In the genomic region with DNA sequence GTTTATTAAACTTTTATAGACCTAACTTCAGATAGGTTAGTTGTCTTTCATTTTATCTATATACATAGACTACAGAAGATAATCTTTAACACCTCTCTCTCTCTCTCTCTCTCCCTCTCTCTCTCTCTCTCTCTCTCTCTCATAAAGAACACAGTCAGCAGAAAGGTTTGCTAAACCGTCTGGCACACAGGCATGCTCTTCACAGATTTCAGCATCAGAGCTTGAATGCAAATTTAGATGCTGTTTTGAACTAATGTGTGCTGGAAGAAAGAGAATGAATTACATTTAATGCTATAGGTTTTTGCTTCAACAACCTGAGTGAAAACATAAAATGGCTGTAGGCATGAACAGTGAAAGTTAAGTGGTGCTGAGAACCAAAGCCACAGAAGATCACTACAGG, we compare ENCODE assay signal across 21 mouse cellular contexts.
DNase-seq lines count a peak whose midpoint lies in the region; ATAC-seq and TF ChIP-seq lines count a peak whose summit lies in the region.
"Had no signal": no experiment of that assay in that cellular context is flagged by ENCODE, and none has a peak within 500 bp of the region (broad histone marks: within the 10 kb centered on the region; RNA-seq: fewer than 3 reads in every experiment).

No protein-coding gene starts in this region.

- H3K27ac ChIP-seq in left cerebral cortex, adult 2 months, result 0 out of 2 replicates have a peak overlapping the region, but pooled peaks have one; percentile 36
- H3K27ac ChIP-seq: embryonic facial prominence, embryonic 10.5 days; embryonic facial prominence, embryonic 12.5 days; forebrain, embryonic 13.5 days had no signal

- no peak overlapping the region for H3K4me3 ChIP-seq in left cerebral cortex, adult 2 months
- H3K4me3 ChIP-seq: embryonic facial prominence, embryonic 10.5 days; embryonic facial prominence, embryonic 12.5 days; forebrain, embryonic 13.5 days; forebrain, embryonic 15.5 days had no signal

- ATAC-seq in frontal cortex, adult (ENCODE audit: low TSS enrichment), result peak; percentile 68
- ATAC-seq: activated CD4-positive, CD25-positive, alpha-beta regulatory T cell, adult 4 months; CD4-positive, CD25-positive, alpha-beta regulatory T cell, adult 4 months; forebrain, embryonic 13.5 days; forebrain, embryonic 15.5 days; forebrain, postnatal 0 days; Patski had no signal

- TF ChIP-seq CTCF in left cerebral cortex, adult 2 months (IDR thresholded peaks at IDR 0.05), result no peak

- no peak for DNase-seq in frontal cortex, postnatal 10 days (ENCODE audit: low spot score in 2 of 2)
- no peak for DNase-seq in left cerebral cortex, adult 2 months (ENCODE audit: extremely low spot score in 1 of 2, low spot score in 2 of 2)
- DNase-seq in left cerebral cortex, postnatal 25 days (ENCODE audit: low spot score in 2 of 2), result no peak
- DNase-seq in cerebellum, adult 11-12 months, result no peak
- DNase-seq: adrenal gland, adult 8-10 months; adrenal gland, postnatal 14 days; adrenal gland, postnatal 36 days; B cell, adult 2 months; cerebellum, adult 11 months; cerebellum, adult 9-10 months; cerebellum, postnatal 10 days; cerebellum, postnatal 25 days; forebrain, postnatal 0 days had no signal

- intact Hi-C loops in left cerebral cortex, adult 2 months (cut with DNase I), result no loop called here
- intact Hi-C loops in left cerebral cortex, postnatal 25 days (cut with DNase I), result loop anchor here (10.0 kb wide), 2 partner anchors 272 to 372 kb away; no protein-coding TSS in a partner anchor
